Mouse (Mus musculus): ENCODE results near the gene Acvr2b. TPM values are rescaled to one million over a fixed set of nuclear protein-coding genes. Genes with fewer than 3 reads are reported as not detected.

Acvr2b gene
- polyA plus RNA-seq, 1 experiment = 0.83 TPM

GRCm38 (mm10) chr9:119408898-119409664, 7.2 kb downstream of the Acvr2b start:
- TF ChIP-seq MYOD1 (IDR thresholded peaks at IDR 0.05; ENCODE audit: control insufficient read depth, insufficient read length, low read depth) = peak; percentile 77
- no peak for TF ChIP-seq USF1 (IDR thresholded peaks at IDR 0.05; ENCODE audit: low read depth)

GRCm38 (mm10) chr9:119409864-119410263, 7.9 kb downstream of the Acvr2b start:
- Histone ChIP-seq H3K36me3 (ENCODE audit: control insufficient read depth, insufficient read depth) (no peaks in the 10 kb centered on the region), H3ac (ENCODE audit: control insufficient read depth, insufficient read length, low read depth) (no peak overlapping the region), H3K79me2 (ENCODE audit: control insufficient read depth, insufficient read depth) (no peaks in the 10 kb centered on the region), H3K27me3 (ENCODE audit: control insufficient read depth, insufficient read depth, insufficient read length) (no peaks in the 10 kb centered on the region), H3K79me3 (ENCODE audit: low read depth) (no peaks in the 10 kb centered on the region), H3K4me3 (ENCODE audit: insufficient read depth, poor library complexity, severe bottlenecking) (no peak overlapping the region)
- TF ChIP-seq MAX (IDR thresholded peaks at IDR 0.05) (no peak), CEBPB (IDR thresholded peaks at IDR 0.05; ENCODE audit: low read depth) (no peak), MYOD1 (IDR thresholded peaks at IDR 0.05; ENCODE audit: control insufficient read depth, insufficient read length, low read depth) (no peak), MYOG (IDR thresholded peaks at IDR 0.05; ENCODE audit: control insufficient read depth, extremely low read depth, insufficient read length) (no peak), FOSL1 (IDR thresholded peaks at IDR 0.05; ENCODE audit: insufficient read depth, low read length, poor library complexity, severe bottlenecking) (no peak), USF1 (IDR thresholded peaks at IDR 0.05; ENCODE audit: low read depth) (no peak)

More at GRCm38 (mm10) chr9:119408898-119409664, 7.2 kb downstream of the Acvr2b start:
- Histone ChIP-seq H3ac (ENCODE audit: control insufficient read depth, insufficient read length, low read depth) (no peak overlapping the region), H3K79me3 (ENCODE audit: low read depth) (no peaks in the 10 kb centered on the region), H3K27me3 (ENCODE audit: control insufficient read depth, insufficient read depth, insufficient read length) (no peaks in the 10 kb centered on the region), H3K79me2 (ENCODE audit: control insufficient read depth, insufficient read depth) (no peaks in the 10 kb centered on the region), H3K36me3 (ENCODE audit: control insufficient read depth, insufficient read depth) (no peaks in the 10 kb centered on the region), H3K4me3 (ENCODE audit: insufficient read depth, poor library complexity, severe bottlenecking) (no peak overlapping the region)

GRCm38 (mm10) chr9:119418025-119418424, 16.1 kb downstream of the Acvr2b start:
- H3K36me3 ChIP-seq (ENCODE audit: control insufficient read depth, insufficient read depth) = no peaks in the 10 kb centered on the region
- no peak overlapping the region for H3K4me3 ChIP-seq (ENCODE audit: insufficient read depth, poor library complexity, severe bottlenecking)
- H3ac ChIP-seq (ENCODE audit: control insufficient read depth, insufficient read length, low read depth) = no peak overlapping the region
- TF ChIP-seq MYOD1 (IDR thresholded peaks at IDR 0.05; ENCODE audit: control insufficient read depth, insufficient read length, low read depth) = no peak
- no peak for TF ChIP-seq CTCF (IDR thresholded peaks at IDR 0.05; ENCODE audit: control insufficient read depth, insufficient read depth, insufficient read length)
- no peaks in the 10 kb centered on the region for H3K79me2 ChIP-seq (ENCODE audit: control insufficient read depth, insufficient read depth)
- no peaks in the 10 kb centered on the region for H3K27me3 ChIP-seq (ENCODE audit: control insufficient read depth, insufficient read depth, insufficient read length)
- no peaks in the 10 kb centered on the region for H3K79me3 ChIP-seq (ENCODE audit: low read depth)

GRCm38 (mm10) chr9:119419852-119420438, 18.0 kb downstream of the Acvr2b start:
- Histone ChIP-seq H3K4me3 (ENCODE audit: insufficient read depth, poor library complexity, severe bottlenecking) (no peak overlapping the region), H3K36me3 (ENCODE audit: control insufficient read depth, insufficient read depth) (no peaks in the 10 kb centered on the region), H3K27me3 (ENCODE audit: control insufficient read depth, insufficient read depth, insufficient read length) (no peaks in the 10 kb centered on the region), H3K79me2 (ENCODE audit: control insufficient read depth, insufficient read depth) (no peaks in the 10 kb centered on the region), H3ac (ENCODE audit: control insufficient read depth, insufficient read length, low read depth) (no peak overlapping the region), H3K79me3 (ENCODE audit: low read depth) (no peaks in the 10 kb centered on the region)
- TF ChIP-seq CTCF (IDR thresholded peaks at IDR 0.05; ENCODE audit: control insufficient read depth, insufficient read depth, insufficient read length) (no peak), CEBPB (IDR thresholded peaks at IDR 0.05; ENCODE audit: low read depth) (no peak), MYOD1 (IDR thresholded peaks at IDR 0.05; ENCODE audit: control insufficient read depth, insufficient read length, low read depth) (no peak), USF1 (IDR thresholded peaks at IDR 0.05; ENCODE audit: low read depth) (no peak), MAX (IDR thresholded peaks at IDR 0.05) (no peak), MYOG (IDR thresholded peaks at IDR 0.05; ENCODE audit: control insufficient read depth, extremely low read depth, insufficient read length) (no peak), FOSL1 (IDR thresholded peaks at IDR 0.05; ENCODE audit: insufficient read depth, low read length, poor library complexity, severe bottlenecking) (no peak)

- Histone ChIP-seq H3K27me3 (ENCODE audit: control insufficient read depth, insufficient read depth, insufficient read length) (no peaks in the 10 kb centered on the region), H3K36me3 (ENCODE audit: control insufficient read depth, insufficient read depth) (no peaks in the 10 kb centered on the region), H3K79me3 (ENCODE audit: low read depth) (no peaks in the 10 kb centered on the region), H3K79me2 (ENCODE audit: control insufficient read depth, insufficient read depth) (no peaks in the 10 kb centered on the region), H3K4me3 (ENCODE audit: insufficient read depth, poor library complexity, severe bottlenecking) (no peak overlapping the region), H3ac (ENCODE audit: control insufficient read depth, insufficient read length, low read depth) (no peak overlapping the region)
- TF ChIP-seq USF1 (IDR thresholded peaks at IDR 0.05; ENCODE audit: low read depth) = peak; percentile 10
- TF ChIP-seq MYOG (IDR thresholded peaks at IDR 0.05; ENCODE audit: control insufficient read depth, extremely low read depth, insufficient read length) = no peak
Observed at GRCm38 (mm10) chr9:119425217-119425975, 23.5 kb downstream of the Acvr2b start.

- Histone ChIP-seq H3K79me3 (ENCODE audit: low read depth) (no peaks in the 10 kb centered on the region), H3K36me3 (ENCODE audit: control insufficient read depth, insufficient read depth) (no peaks in the 10 kb centered on the region), H3K79me2 (ENCODE audit: control insufficient read depth, insufficient read depth) (no peaks in the 10 kb centered on the region), H3K4me3 (ENCODE audit: insufficient read depth, poor library complexity, severe bottlenecking) (no peak overlapping the region), H3K27me3 (ENCODE audit: control insufficient read depth, insufficient read depth, insufficient read length) (no peaks in the 10 kb centered on the region), H3ac (ENCODE audit: control insufficient read depth, insufficient read length, low read depth) (no peak overlapping the region)
- TF ChIP-seq FOSL1 (IDR thresholded peaks at IDR 0.05; ENCODE audit: insufficient read depth, low read length, poor library complexity, severe bottlenecking) (no peak), MAX (IDR thresholded peaks at IDR 0.05) (no peak), CEBPB (IDR thresholded peaks at IDR 0.05; ENCODE audit: low read depth) (no peak), USF1 (IDR thresholded peaks at IDR 0.05; ENCODE audit: low read depth) (no peak), MYOG (IDR thresholded peaks at IDR 0.05; ENCODE audit: control insufficient read depth, extremely low read depth, insufficient read length) (no peak), MYOD1 (IDR thresholded peaks at IDR 0.05; ENCODE audit: control insufficient read depth, insufficient read length, low read depth) (no peak), CTCF (IDR thresholded peaks at IDR 0.05; ENCODE audit: control insufficient read depth, insufficient read depth, insufficient read length) (no peak)
Observed at GRCm38 (mm10) chr9:119425976-119426415, 24.1 kb downstream of the Acvr2b start.

All from C2C12 (cell line).